Mouse (Mus musculus) bone marrow, adult 2 months (tissue): ENCODE measurements around the gene Gm20538. TPM values are rescaled to one million over a fixed set of nuclear protein-coding genes. Genes with fewer than 3 reads are reported as not detected.

ENCODE experiments used
- H3K27ac ChIP-seq: fragments of 200-500 bp; 2 replicates; pipeline ENCODE4 v1.5.1; 2012; ENCODE audit warnings: low read depth, mild to moderate bottlenecking, control low read depth, inconsistent platforms, low read length; ENCODE audit not compliant: control insufficient read depth, poor library complexity, insufficient read depth
- H3K4me1 ChIP-seq: fragments of 200-500 bp; 2 replicates; pipeline ENCODE4 v1.6.1; 2011; ENCODE audit warnings: low read length; ENCODE audit not compliant: control insufficient read depth, insufficient read depth
- H3K4me3 ChIP-seq: fragments of 200-500 bp; replicated peaks from 2 replicates; pipeline ENCODE3; 2011; ENCODE audit warnings: mild to moderate bottlenecking, low read depth, low read length, control low read depth; ENCODE audit not compliant: control insufficient read depth
- CTCF ChIP-seq: fragments of 200-500 bp; IDR thresholded peaks from 2 replicates; pipeline ENCODE4 v1.5.1; 2011; ENCODE audit warnings: low read length, control low read depth; ENCODE audit not compliant: control insufficient read depth, insufficient read depth
- POLR2A ChIP-seq: fragments of 200-500 bp; IDR thresholded peaks from 2 replicates; pipeline ENCODE4 v1.6.1; 2011; ENCODE audit warnings: low read depth, mild to moderate bottlenecking, control low read depth, low read length, borderline replicate concordance; ENCODE audit not compliant: control insufficient read depth
- WGBS: fragments of 180-500 bp; shearing (Covaris S2); methylation state at CpG from one replicate; pipeline ENCODE4 v1.1.7; 2018; 5-methylcytosine and 5-hydroxymethylcytosine counted together
- polyA plus RNA-seq: library from polyadenylated mRNA; stranded (reverse); fragments of >200 nt; gene quantifications from 2 replicates; pipeline ENCODE4 v1.2.4, GENCODE M21; 2011; ENCODE audit warnings: low replicate concordance; ENCODE audit not compliant: missing spikeins, insufficient read depth, insufficient read length

The Gm20538 gene
- polyA plus RNA-seq, 1 experiment = 9.8 TPM

DNA sequence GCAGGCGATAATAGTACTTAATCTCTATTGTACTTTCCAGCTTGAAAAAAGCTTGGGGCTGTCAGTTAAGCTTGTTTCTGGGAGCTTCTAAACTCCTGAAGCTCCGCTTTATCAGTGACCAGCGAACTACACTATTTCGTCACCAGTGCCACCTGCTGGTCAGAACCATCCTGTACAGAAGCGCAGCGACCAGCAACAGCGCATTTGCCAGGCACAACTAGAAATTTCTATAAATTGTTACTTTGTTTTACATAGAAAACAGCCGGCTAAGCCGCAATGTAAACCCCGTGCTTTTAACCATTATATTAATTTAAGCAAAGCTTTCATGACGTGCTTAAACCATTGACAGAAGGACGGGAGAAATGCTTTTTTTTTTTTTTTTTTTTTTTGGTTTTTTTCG, 7.9 kb downstream of the Gm20538 start:
- Histone ChIP-seq H3K4me1 (no peaks in the 10 kb centered on the region; the same call in 1 of the 2 replicates), H3K4me3 (no peak overlapping the region), H3K27ac (no peak overlapping the region)
- WGBS = 3% methylated on average over 13 of the region's 13 CpGs
- TF ChIP-seq CTCF (peak; percentile 81), POLR2A (no peak)

DNA sequence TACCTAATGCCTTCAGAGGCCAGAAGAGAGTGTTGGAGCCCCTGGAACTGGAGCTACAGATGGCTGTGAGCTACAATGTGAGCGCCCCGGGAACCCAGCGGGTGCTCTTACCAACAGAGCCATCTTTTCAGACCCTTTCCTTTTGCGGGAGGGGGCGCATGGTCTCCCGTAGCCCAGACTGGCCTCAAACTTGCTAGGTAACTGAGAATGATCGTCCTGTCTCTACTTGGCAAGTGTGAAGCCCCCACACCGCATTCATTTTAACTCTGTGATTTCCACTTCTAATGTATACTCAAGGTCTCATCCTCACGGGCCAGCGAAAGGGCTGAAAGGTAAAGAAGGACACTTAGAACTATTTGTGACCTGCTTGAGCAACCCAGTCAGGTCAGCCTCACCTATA, 8.3 kb downstream of the Gm20538 start:
- Histone ChIP-seq H3K4me1 (no peaks in the 10 kb centered on the region; the same call in 1 of the 2 replicates), H3K27ac (no peak overlapping the region), H3K4me3 (no peak overlapping the region)
- TF ChIP-seq POLR2A (no peak), CTCF (no peak)
- 67% methylated on average over 10 of the region's 10 CpGs for WGBS

DNA sequence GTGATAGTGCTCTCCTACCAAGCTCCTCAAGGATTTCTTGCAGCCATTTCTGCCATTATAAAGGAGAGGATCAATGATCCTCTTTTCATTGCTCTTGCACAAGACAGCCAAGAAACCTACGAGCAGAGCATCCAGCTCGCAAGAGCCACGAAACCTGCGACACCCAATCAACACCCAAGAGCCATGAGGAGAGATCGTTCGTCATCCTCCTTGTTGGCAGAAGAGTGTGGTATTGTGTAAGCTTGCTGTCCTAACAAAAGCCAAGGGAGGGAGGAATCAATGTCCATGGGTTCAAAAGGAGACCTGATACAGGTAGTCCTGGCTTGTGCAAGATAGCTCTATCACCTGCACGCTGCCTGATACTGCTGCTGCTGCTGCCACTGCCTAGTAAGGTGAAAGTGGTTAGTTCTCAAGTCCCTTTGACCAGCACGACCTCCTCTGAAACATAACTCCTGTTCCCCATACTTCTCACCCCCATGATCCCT, 9.9 kb downstream of the Gm20538 start:
- TF ChIP-seq POLR2A (no peak), CTCF (no peak)
- H3K4me3 ChIP-seq = no peak overlapping the region
- WGBS = 78% methylated on average over 8 of the region's 8 CpGs
- H3K27ac ChIP-seq = no peak overlapping the region
- H3K4me1 ChIP-seq = no peaks in the 10 kb centered on the region; the same call in 1 of the 2 replicates

DNA sequence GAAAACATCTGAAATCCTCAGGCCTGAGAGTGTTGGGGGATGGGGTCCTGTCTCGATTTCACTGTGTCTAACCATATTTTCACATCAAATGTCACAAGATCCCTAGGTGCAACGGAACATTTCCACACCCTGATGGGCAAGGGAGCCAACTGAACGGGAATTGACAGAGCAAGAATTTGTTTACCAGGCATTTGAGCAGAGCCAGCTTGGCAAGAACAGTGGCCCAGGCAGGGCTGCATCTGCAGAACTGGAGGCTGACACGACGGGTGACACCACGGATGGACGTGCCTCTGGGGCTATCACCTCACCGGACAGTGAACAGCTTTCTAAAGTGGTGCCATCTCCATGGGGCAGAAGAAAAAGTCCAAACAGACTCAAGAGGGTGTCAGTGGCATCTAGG, 15.2 kb downstream of the Gm20538 start:
- no peak overlapping the region for H3K27ac ChIP-seq
- TF ChIP-seq CTCF = no peak
- no peak for TF ChIP-seq POLR2A
- H3K4me1 ChIP-seq = no peaks in the 10 kb centered on the region
- WGBS = 85% methylated on average over 8 of the region's 8 CpGs
- no peak overlapping the region for H3K4me3 ChIP-seq

DNA sequence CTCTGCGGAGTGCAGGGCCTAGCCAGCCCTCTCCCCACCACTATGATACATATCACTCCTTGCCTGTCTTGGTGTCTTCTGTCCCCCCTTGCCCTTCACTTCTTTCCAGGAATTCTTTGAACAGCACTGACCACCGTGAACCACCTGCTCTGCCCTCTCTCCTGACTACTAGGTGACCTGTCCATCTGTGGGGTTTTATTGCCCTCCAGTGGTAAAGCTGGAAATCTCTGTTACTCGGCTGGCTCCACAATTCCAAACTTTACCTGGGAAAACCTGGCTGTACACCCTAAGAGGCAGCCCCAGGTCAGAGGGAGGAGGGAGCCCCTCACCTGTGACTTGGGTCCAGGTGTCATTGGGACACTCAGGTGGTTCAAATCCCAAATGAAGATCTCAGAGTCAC, 17.3 kb downstream of the Gm20538 start:
- Histone ChIP-seq H3K4me1 (no peaks in the 10 kb centered on the region), H3K4me3 (no peak overlapping the region), H3K27ac (no peak overlapping the region)
- WGBS = 45% methylated on average over 3 of the region's 3 CpGs
- no peak for TF ChIP-seq CTCF
- no peak for TF ChIP-seq POLR2A

DNA sequence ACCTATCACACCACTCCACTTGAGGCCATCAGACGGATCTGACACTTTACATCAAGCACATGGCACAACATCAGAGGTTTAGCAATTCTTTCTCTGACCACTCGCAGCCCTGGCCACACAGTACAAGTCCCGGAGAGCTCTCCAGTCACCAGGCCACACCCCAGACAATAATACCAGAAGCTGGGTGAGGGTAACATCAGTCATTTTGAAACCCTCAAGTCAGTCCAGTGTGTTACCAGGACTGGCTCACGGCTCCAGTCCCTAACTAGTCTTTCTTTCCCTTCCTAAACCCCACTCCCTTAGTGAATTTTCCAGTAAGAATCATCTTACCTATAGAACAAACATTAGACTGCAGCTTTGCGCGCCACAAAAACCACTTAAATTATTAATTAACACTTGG, 22.6 kb downstream of the Gm20538 start:
- TF ChIP-seq POLR2A (no peak), CTCF (no peak)
- WGBS = 76% methylated on average over 6 of the region's 6 CpGs
- Histone ChIP-seq H3K4me1 (no peaks in the 10 kb centered on the region), H3K27ac (no peak overlapping the region), H3K4me3 (no peak overlapping the region)

DNA sequence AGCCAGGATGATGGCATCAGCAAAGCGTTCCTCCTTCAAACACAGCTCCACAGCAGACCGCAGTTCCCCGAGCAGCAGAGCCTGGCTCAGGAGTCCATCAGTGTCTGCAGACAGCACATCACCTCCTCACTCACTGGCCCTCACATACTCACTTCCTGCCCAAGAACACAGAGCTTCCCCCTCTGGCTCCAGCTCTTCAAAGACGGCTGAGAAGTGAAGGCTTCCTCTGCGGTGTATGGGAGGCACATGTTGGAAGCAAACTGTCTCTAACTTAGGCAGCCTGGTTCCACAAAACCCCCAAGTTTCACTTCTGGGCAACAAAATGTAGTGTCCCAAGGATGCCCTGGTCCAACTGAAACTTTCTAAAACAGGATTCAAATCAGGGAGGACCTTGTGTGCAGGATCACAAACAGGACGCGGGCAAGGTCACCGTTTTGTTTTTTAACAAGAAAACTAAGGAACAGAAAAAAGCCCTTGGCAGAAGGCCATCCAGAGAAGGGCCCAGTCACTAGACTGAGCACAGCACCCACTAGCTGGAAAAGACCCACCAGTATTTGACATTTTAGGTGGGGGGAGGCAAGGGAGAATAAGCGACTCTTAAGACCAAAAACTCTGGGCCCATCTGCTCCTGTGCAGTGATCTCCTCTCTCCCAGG, 27.0 kb downstream of the Gm20538 start:
- H3K4me3 ChIP-seq = no peak overlapping the region
- no peak overlapping the region for H3K27ac ChIP-seq
- WGBS = 20% methylated on average over 9 of the region's 9 CpGs
- no peak for TF ChIP-seq CTCF
- TF ChIP-seq POLR2A = no peak
- H3K4me1 ChIP-seq = no peaks in the 10 kb centered on the region

DNA sequence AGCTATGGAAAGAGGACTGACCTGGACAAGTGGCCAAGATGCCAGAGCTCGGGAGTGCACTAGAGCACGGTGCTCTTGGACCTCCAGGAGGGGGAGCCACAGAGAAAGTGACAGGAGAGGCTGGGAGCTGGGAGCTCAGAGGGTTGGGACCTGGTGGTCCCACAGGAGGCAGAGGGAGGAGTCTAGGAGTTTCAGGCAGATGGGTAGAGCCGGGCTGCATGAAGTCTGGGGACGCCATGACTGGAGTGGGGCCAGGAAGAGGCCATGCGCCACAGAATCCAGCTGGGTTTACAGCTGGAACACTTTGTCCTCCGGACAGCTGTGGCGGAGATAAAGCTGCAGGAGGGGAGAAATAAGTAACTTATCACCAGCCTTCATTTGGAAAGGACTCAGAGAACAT, 33.5 kb downstream of the Gm20538 start:
- H3K27ac ChIP-seq = no peak overlapping the region
- H3K4me3 ChIP-seq = no peak overlapping the region
- TF ChIP-seq POLR2A (no peak), CTCF (no peak)
- 64% methylated on average over 7 of the region's 7 CpGs for WGBS
- no peaks in the 10 kb centered on the region for H3K4me1 ChIP-seq
